Mouse (Mus musculus) megakaryocyte, embryonic 14.5 days (primary cell): ENCODE results near the gene Evc2.

Experiments used
- FLI1 ChIP-seq: IDR thresholded peaks from 2 replicates; pipeline ENCODE4 v1.6.1; 2012; ENCODE audit warnings: low read length, inconsistent platforms, mixed read lengths
- GATA1 ChIP-seq: IDR thresholded peaks from 3 replicates; pipeline ENCODE4 v1.6.1; 2012; ENCODE audit warnings: mixed read lengths, low read length, inconsistent platforms, borderline replicate concordance

- TF ChIP-seq GATA1 (no peak), FLI1 (no peak)
These were observed 25.0 kb downstream of the Evc2 start for GRCm38 (mm10) chr5:37363284-37363683.
